Mouse (Mus musculus) embryo, embryonic 11.5 days (tissue): Measurements from ENCODE around the gene Tex10.
A peak's percentile ranks its signal among the peaks of the same experiment; 100 is the strongest.

Experiments used
- DNase-seq: peaks from one replicate; pipeline ENCODE4 v3.0.0-alpha.2; 2012; ENCODE audit warnings: low read depth, low spot score

Tex10 gene

GRCm38 (mm10) chr4:48472792-48473650 is at the start of gene Tex10:
Gene Tex10 (minus strand): TSS chr4:48473459.
- peak; percentile 90 for DNase-seq

DNA sequence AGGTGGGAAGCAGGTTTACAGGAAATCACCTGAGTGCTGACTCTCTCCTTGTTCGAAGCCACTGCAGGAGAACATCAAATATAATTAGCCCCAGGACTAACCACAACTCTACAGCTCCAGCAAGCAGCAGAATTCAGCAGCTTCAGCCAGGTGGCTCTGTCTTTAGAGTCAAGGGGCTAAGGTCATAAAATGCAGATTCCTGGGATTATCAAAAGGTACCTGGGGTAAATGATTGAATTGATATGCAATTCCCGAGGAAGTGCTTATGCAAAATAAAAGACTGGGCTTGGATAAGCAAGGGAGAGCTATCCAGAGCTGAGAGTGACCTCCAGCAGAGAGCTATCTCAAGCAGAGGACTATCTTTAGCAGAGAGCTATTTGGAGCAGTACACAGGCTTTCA is 37.6 kb upstream of the Tex10 start:
- no peak for DNase-seq

GRCm38 (mm10) chr4:48492510-48492909 is 19.3 kb upstream of the Tex10 start:
- no peak for DNase-seq

DNA sequence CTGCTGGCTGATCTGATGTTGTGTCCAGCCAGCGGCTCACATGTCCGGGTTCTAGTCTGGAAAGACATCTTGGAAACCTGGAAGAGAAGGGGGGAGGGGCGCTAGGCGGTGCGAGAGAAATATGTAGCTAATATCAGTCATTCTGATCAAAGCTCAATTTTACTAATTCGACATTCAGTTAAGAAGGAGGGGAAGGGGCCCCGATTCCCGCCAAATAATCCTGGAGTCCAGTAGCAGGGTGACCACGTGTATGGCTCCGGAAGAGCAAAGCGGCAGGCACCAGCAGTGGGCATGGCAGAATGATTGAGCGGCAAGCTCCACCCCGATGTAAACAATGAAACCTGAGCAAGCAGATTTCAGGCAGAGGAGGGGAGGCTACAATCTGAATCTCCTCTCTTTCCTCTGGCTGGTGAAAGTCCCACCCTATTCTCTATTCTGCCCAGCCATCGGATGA is 18.1 kb upstream of the Tex10 start:
- DNase-seq = peak; percentile 13

GRCm38 (mm10) chr4:48488916-48489315 is 15.7 kb upstream of the Tex10 start:
- DNase-seq = no peak

GRCm38 (mm10) chr4:48481287-48481686 is 8.0 kb upstream of the Tex10 start:
- peak; percentile 9 for DNase-seq

DNA sequence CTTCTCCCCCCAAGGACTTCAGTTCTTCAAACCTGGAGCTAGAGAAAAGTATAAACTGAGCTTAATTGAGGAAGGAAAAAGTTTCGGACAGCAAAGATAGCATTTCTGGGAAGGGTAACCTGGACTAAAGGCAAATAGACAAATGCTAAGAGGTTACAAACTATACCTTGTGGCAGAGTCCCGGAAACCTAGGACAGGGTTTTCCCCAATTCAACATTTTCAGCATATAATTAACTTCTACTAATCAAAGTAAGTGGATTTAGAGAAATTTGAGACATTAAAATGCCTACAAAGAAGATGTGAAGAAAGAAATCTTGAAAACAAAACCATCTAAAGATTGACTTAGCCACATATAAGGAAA is 372 bp upstream of the Tex10 start:
- no peak for DNase-seq

- peak; percentile 4 for DNase-seq
These were observed 1.0 kb downstream of the Tex10 start for GRCm38 (mm10) chr4:48472052-48472791.

DNA sequence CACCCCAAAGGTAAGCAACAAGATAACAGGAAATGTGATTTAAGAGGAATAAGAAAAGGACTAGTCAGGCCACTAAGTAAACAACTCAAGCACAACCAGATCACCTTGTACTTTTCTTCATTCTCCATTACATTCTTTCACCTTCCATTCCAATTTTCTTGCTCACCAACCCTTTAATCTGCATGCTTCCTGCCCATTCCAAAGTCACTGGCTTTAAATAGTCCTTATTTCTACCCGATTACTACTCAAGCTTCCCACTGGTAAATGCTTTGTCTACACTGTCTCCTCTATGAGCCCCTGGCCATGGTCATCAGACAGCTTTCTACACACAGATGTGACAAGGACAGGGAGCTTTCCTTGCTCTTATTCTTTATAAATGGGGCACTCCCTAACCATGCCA is 2.3 kb downstream of the Tex10 start:
- no peak for DNase-seq

- DNase-seq = no peak
These were observed 12.2 kb downstream of the Tex10 start for GRCm38 (mm10) chr4:48461060-48461459.

GRCm38 (mm10) chr4:48458436-48458835 is 14.8 kb downstream of the Tex10 start:
- DNase-seq = no peak

DNA sequence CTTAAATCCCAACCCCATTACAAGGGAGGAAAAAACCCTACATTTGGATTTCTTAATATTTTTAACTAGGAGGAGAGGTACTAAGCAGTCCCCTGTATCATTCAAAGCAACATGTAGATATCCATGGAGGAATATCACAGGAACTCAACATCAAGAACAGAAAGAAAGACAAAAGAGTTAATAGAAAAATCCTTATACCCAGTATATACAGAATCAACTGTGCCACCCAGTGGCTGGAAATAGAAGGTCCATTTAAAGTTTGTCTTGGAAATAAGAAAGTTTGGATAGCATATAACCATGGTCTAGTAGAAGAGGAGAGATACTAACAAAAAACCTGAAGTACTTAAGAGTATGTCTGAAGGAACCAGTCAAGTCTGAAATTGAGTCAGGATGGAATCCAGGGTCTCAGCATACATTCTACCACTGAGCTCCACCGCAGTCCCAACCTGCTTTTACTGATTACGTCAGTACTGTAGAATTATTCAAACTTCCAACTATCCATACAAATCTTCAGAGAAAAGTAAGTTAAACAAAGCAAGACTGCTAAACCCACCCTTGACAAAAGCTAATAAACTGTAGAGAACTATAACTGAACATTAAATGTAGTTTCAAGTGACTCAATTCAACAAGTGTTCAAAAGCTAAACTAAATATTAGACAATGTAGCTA is 19.0 kb downstream of the Tex10 start:
- peak; percentile 3 for DNase-seq

- no peak for DNase-seq
These were observed 45.2 kb downstream of the Tex10 start for GRCm38 (mm10) chr4:48428054-48428453.

GRCm38 (mm10) chr4:48427413-48427812 is 45.8 kb downstream of the Tex10 start:
- DNase-seq = no peak

DNA sequence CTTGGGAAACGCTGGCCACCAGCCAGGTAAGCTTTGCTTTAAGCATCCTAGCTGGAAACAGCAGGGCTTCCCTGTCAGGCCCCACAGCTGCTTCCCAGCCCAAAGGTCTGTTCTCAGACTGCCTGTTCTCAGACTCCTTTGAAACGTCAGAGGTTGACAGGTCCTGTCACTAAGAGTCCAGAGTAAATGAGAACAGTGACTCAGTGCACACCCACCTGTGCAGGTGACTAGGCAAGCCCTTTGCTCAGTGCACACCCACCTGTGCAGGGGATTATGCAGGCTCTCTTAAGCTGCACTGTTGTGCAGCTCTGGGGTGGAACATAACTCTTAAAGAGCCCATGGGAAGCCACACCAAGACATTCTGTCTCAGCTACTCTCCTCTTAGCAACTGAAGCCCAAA is 49.5 kb downstream of the Tex10 start:
- no peak for DNase-seq

DNA sequence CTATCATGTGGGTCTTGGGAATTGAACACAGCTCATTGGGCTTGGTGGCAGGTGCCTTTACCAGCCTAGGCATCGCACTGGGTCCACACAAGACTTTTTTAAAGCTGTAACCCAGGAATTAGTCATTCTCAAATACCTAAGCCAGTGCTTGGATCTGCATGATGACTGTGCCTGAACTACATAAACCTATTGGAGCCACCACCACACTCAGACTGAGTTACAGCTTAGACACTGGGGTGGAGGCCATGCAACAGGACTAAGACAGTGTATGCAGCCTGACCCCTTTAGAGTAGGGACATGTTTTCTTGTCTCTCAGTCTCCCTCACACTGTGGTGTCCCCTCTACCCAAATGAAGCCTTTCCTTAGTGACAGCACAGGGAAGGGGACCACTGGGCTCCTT is 50.6 kb downstream of the Tex10 start:
- no peak for DNase-seq

DNA sequence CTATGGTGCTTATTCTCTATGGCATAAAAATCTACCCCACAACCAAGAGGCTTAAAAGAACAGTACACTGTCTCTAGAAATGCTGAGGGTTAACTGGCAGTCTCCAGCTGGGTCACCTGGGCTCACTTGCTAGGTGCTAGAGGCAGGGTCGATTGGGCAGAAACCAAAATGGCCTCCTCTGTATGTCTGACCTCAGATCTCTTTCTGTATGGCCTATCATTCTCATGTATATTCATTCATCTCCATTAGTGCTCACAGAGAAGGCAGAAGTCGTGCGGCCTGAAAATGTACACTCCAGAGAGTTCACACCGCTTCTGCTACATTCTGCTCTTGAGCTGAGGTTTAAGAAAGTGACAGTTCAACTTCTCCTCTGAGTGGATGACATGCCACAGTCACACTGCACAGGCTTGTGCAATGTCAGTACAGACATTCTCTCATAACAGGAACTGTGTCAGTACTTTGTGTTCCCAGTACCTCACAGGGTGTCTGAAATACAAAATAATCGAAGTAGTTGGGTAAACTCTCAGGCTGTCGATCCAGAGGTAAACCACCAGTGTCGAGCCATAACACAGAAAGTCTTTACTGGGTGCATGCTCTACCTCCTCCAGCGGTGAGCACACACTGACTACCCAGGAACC is 54.3 kb downstream of the Tex10 start:
- DNase-seq = no peak

GRCm38 (mm10) chr4:48415838-48416335 is 57.4 kb downstream of the Tex10 start:
- no peak for DNase-seq

- DNase-seq = no peak
These were observed 59.8 kb downstream of the Tex10 start for GRCm38 (mm10) chr4:48413473-48413872.

- peak; percentile 46 for DNase-seq
These were observed 65.8 kb downstream of the Tex10 start for GRCm38 (mm10) chr4:48407350-48408039.
